8 mouse cellular contexts compared by ENCODE assay signal in genomic region chr4:97920287-97921079, GRCm38 (mm10).
DNase-seq lines count a peak whose midpoint lies in the region; ATAC-seq lines count a peak whose summit lies in the region.

No protein-coding gene starts in this region.

- H3K27me3 ChIP-seq in midbrain, embryonic 13.5 days, result no peaks in the 10 kb centered on the region
- no peaks in the 10 kb centered on the region for H3K27me3 ChIP-seq in midbrain, embryonic 11.5 days (ENCODE audit: control insufficient read depth, insufficient read depth, low read length)
- H3K27me3 ChIP-seq in intestine, embryonic 15.5 days (replicated peaks), result no peaks in the 10 kb centered on the region

- no peak for DNase-seq in midbrain, embryonic 11.5 days (ENCODE audit: low spot score, missing footprints)
- peak; percentile 75 for DNase-seq in cerebellum, adult 9-10 months
- DNase-seq in thymus, postnatal 14 days, result no peak
- no peak for DNase-seq in urinary bladder, adult 18-20 months (ENCODE audit: low spot score in 2 of 2)

- WGBS in midbrain, embryonic 13.5 days, result 49% methylated on average over 9 of the region's 10 CpGs
- 63% methylated on average over 10 of the region's 10 CpGs for WGBS in midbrain, embryonic 11.5 days
- 53% methylated on average over 10 of the region's 10 CpGs for WGBS in intestine, embryonic 15.5 days

- H3K36me3 ChIP-seq in midbrain, embryonic 13.5 days, result no peaks in the 10 kb centered on the region
- H3K36me3 ChIP-seq in midbrain, embryonic 11.5 days (ENCODE audit: control insufficient read depth, insufficient read depth, low read length), result no peaks in the 10 kb centered on the region
- H3K36me3 ChIP-seq in intestine, embryonic 15.5 days, result no peaks in the 10 kb centered on the region

- H3K4me1 ChIP-seq in midbrain, embryonic 13.5 days (replicated peaks), result peaks cover 38% of the 10 kb centered on the region
- H3K4me1 ChIP-seq in midbrain, embryonic 11.5 days (ENCODE audit: control insufficient read depth, insufficient read depth, low read length), result peaks cover 10% of the 10 kb centered on the region; the same call in 1 of the 2 replicates
- H3K4me1 ChIP-seq in intestine, embryonic 15.5 days (replicated peaks), result peaks cover 13% of the 10 kb centered on the region

- no peak for ATAC-seq in midbrain, embryonic 13.5 days
- no peak for ATAC-seq in midbrain, embryonic 11.5 days (ENCODE audit: low FRiP score)
- ATAC-seq in granulocyte monocyte progenitor cell, adult 5-6 weeks (replicated peaks; ENCODE audit: poor library complexity, severe bottlenecking), result peak; percentile 35
- ATAC-seq in intestine, embryonic 15.5 days, result no peak
- ATAC-seq in megakaryocyte progenitor cell, adult 5-6 weeks (replicated peaks; ENCODE audit: poor library complexity), result peak; percentile 18

- peak overlapping the region; percentile 73; the same call in 1 of the 2 replicates for H3K27ac ChIP-seq in midbrain, embryonic 13.5 days
- H3K27ac ChIP-seq in midbrain, embryonic 11.5 days (ENCODE audit: low read depth, low read length), result no peak overlapping the region
- peak overlapping the region; percentile 52; the same call in 1 of the 2 replicates for H3K27ac ChIP-seq in intestine, embryonic 15.5 days

- H3K9me3 ChIP-seq in midbrain, embryonic 13.5 days, result no peaks in the 10 kb centered on the region
- H3K9me3 ChIP-seq in midbrain, embryonic 11.5 days (ENCODE audit: control insufficient read depth, low read length), result no peaks in the 10 kb centered on the region
- H3K9me3 ChIP-seq in intestine, embryonic 15.5 days, result no peaks in the 10 kb centered on the region

- no peak overlapping the region for H3K4me2 ChIP-seq in midbrain, embryonic 13.5 days (replicated peaks)
- no peak overlapping the region for H3K4me2 ChIP-seq in midbrain, embryonic 11.5 days
- 0 out of 2 replicates have a peak overlapping the region, but pooled peaks have one; percentile 23 for H3K4me2 ChIP-seq in intestine, embryonic 15.5 days (replicated peaks)

- no peak overlapping the region for H3K4me3 ChIP-seq in midbrain, embryonic 13.5 days (replicated peaks)
- no peak overlapping the region for H3K4me3 ChIP-seq in midbrain, embryonic 11.5 days (ENCODE audit: low read depth, low read length)
- no peak overlapping the region for H3K4me3 ChIP-seq in intestine, embryonic 15.5 days (replicated peaks)

- peak overlapping the region; percentile 12; the same call in 1 of the 2 replicates for H3K9ac ChIP-seq in midbrain, embryonic 13.5 days (replicated peaks)
- no peak overlapping the region for H3K9ac ChIP-seq in midbrain, embryonic 11.5 days (ENCODE audit: low read length)
- H3K9ac ChIP-seq in intestine, embryonic 15.5 days, result no peak overlapping the region

Comparison
In these comparisons a context has a peak if more than half of its experiments do, and no peak if none do; other contexts are left out.
1. ATAC-seq: peak in granulocyte monocyte progenitor cell, adult 5-6 weeks (single experiment) and megakaryocyte progenitor cell, adult 5-6 weeks (single experiment); none in midbrain, embryonic 13.5 days (single experiment), midbrain, embryonic 11.5 days (single experiment) and intestine, embryonic 15.5 days (single experiment).